Comparison of ENCODE assay signal across 18 mouse cellular contexts in genomic region chr1:67116571-67116970, GRCm38 (mm10). TPM values are rescaled to one million over a fixed set of nuclear protein-coding genes. Genes with fewer than 3 reads are reported as not detected.
DNase-seq lines count a peak whose midpoint lies in the region; ATAC-seq and TF ChIP-seq lines count a peak whose summit lies in the region.
"Had no signal": no experiment of that assay in that cellular context is flagged by ENCODE, and none has a peak within 500 bp of the region (broad histone marks: within the 10 kb centered on the region; RNA-seq: fewer than 3 reads in every experiment).

No protein-coding gene starts in this region.

- no peak overlapping the region for H3K9ac ChIP-seq in intestine, embryonic 15.5 days
- H3K9ac ChIP-seq in intestine, embryonic 16.5 days (ENCODE audit: low read depth, low read length) = no peak overlapping the region
- H3K9ac ChIP-seq: forebrain, embryonic 13.5 days; forebrain, postnatal 0 days; heart, embryonic 13.5 days; hindbrain, embryonic 12.5 days had no signal

- no peaks in the 10 kb centered on the region for H3K9me3 ChIP-seq in intestine, embryonic 15.5 days
- no peaks in the 10 kb centered on the region for H3K9me3 ChIP-seq in intestine, embryonic 16.5 days (ENCODE audit: control insufficient read depth, low read length)
- H3K9me3 ChIP-seq: embryonic facial prominence, embryonic 10.5 days; forebrain, embryonic 13.5 days; heart, embryonic 13.5 days; hindbrain, embryonic 12.5 days had no signal

- TF ChIP-seq CTCF in lung, adult 2 months (IDR thresholded peaks at IDR 0.05; ENCODE audit: insufficient read depth, low read length) = no peak
- TF ChIP-seq CTCF in small intestine, adult 2 months (IDR thresholded peaks at IDR 0.05; ENCODE audit: extremely low read depth, insufficient read length, insufficient replicate concordance, low read depth, low read length) = no peak
- no peak for TF ChIP-seq CTCF in kidney, adult 2 months (conservative IDR thresholded peaks at IDR 0.05; ENCODE audit: insufficient read depth, insufficient read length, low read depth, low read length)

- H3K27ac ChIP-seq in intestine, embryonic 15.5 days = no peak overlapping the region
- no peak overlapping the region for H3K27ac ChIP-seq in intestine, embryonic 16.5 days (ENCODE audit: low read length)
- H3K27ac ChIP-seq in small intestine, adult 2 months (ENCODE audit: insufficient read depth, low read depth, low read length) = peak overlapping the region; percentile 74
- no peak overlapping the region for H3K27ac ChIP-seq in kidney, adult 2 months (ENCODE audit: insufficient read depth, low read depth, low read length)
- H3K27ac ChIP-seq: embryonic facial prominence, embryonic 10.5 days; forebrain, embryonic 13.5 days; heart, adult 2 months; heart, embryonic 13.5 days; hindbrain, embryonic 12.5 days had no signal

- H3K27me3 ChIP-seq in intestine, embryonic 15.5 days (replicated peaks) = no peaks in the 10 kb centered on the region
- H3K27me3 ChIP-seq in intestine, embryonic 16.5 days (replicated peaks; ENCODE audit: control insufficient read depth, insufficient read depth, low read length) = no peaks in the 10 kb centered on the region
- no peaks in the 10 kb centered on the region for H3K27me3 ChIP-seq in small intestine, adult 2 months (ENCODE audit: control insufficient read depth, insufficient read depth, low read length)
- no peaks in the 10 kb centered on the region for H3K27me3 ChIP-seq in kidney, adult 2 months (replicated peaks; ENCODE audit: control insufficient read depth, insufficient read depth, low read length)
- H3K27me3 ChIP-seq: forebrain, embryonic 13.5 days; heart, embryonic 13.5 days; hindbrain, embryonic 12.5 days had no signal

- no peaks in the 10 kb centered on the region for H3K4me1 ChIP-seq in lung, adult 2 months (ENCODE audit: control insufficient read depth, insufficient read depth, low read length)
- no peaks in the 10 kb centered on the region for H3K4me1 ChIP-seq in intestine, embryonic 15.5 days (replicated peaks)
- no peaks in the 10 kb centered on the region for H3K4me1 ChIP-seq in intestine, embryonic 16.5 days (ENCODE audit: control insufficient read depth, insufficient read depth, low read length)
- H3K4me1 ChIP-seq in small intestine, adult 2 months (ENCODE audit: control insufficient read depth, insufficient read depth, insufficient read length, low read length) = no peaks in the 10 kb centered on the region
- no peaks in the 10 kb centered on the region for H3K4me1 ChIP-seq in kidney, adult 2 months (ENCODE audit: control insufficient read depth, insufficient read depth, low read length)
- H3K4me1 ChIP-seq: embryonic facial prominence, embryonic 10.5 days; forebrain, embryonic 13.5 days; heart, embryonic 13.5 days; hindbrain, embryonic 12.5 days had no signal

- 58% methylated on average over 8 of the region's 8 CpGs for WGBS in lung, adult 2 months
- WGBS in intestine, embryonic 15.5 days = 71% methylated on average over 8 of the region's 8 CpGs
- 76% methylated on average over 8 of the region's 8 CpGs for WGBS in intestine, embryonic 16.5 days
- 25% methylated on average over 8 of the region's 8 CpGs for whole genome bisulfite sequencing in small intestine, adult 2 months
- WGBS in kidney, adult 2 months = 57% methylated on average over 8 of the region's 8 CpGs

- 0 out of 2 replicates have a peak overlapping the region, but pooled peaks have one; percentile 1 for H3K4me2 ChIP-seq in intestine, embryonic 15.5 days (replicated peaks)
- no peak overlapping the region for H3K4me2 ChIP-seq in intestine, embryonic 16.5 days (ENCODE audit: low read depth, low read length)
- H3K4me2 ChIP-seq: forebrain, embryonic 13.5 days; heart, embryonic 13.5 days; hindbrain, embryonic 12.5 days had no signal

- no peak overlapping the region for H3K4me3 ChIP-seq in lung, adult 2 months (replicated peaks; ENCODE audit: extremely low read depth, low read depth, low read length)
- H3K4me3 ChIP-seq in intestine, embryonic 15.5 days (replicated peaks) = no peak overlapping the region
- 0 out of 2 replicates have a peak overlapping the region, but pooled peaks have one; percentile 1 for H3K4me3 ChIP-seq in intestine, embryonic 16.5 days (ENCODE audit: low read length)
- no peak overlapping the region for H3K4me3 ChIP-seq in small intestine, adult 2 months (ENCODE audit: low read depth, low read length)
- no peak overlapping the region for H3K4me3 ChIP-seq in kidney, adult 2 months (ENCODE audit: insufficient read depth, low read depth, low read length)
- H3K4me3 ChIP-seq: embryonic facial prominence, embryonic 10.5 days; forebrain, embryonic 13.5 days; heart, adult 2 months; heart, embryonic 13.5 days; hindbrain, embryonic 12.5 days had no signal

- no peak for TF ChIP-seq POLR2A in lung, adult 2 months (IDR thresholded peaks at IDR 0.05; ENCODE audit: borderline replicate concordance, extremely low read depth, low read depth, low read length)
- TF ChIP-seq POLR2A in small intestine, adult 2 months (IDR thresholded peaks at IDR 0.05; ENCODE audit: low read depth, low read length) = no peak
- TF ChIP-seq POLR2A in kidney, adult 2 months (IDR thresholded peaks at IDR 0.05; ENCODE audit: low read depth, low read length) = no peak

- ATAC-seq in intestine, embryonic 15.5 days = no peak
- ATAC-seq in intestine, embryonic 16.5 days = no peak
- ATAC-seq: forebrain, embryonic 13.5 days; forebrain, postnatal 0 days had no signal

- H3K36me3 ChIP-seq in intestine, embryonic 15.5 days = no peaks in the 10 kb centered on the region
- H3K36me3 ChIP-seq in intestine, embryonic 16.5 days (ENCODE audit: control insufficient read depth, insufficient read depth, low read length) = no peaks in the 10 kb centered on the region
- peaks cover 2% of the 10 kb centered on the region; the same call in 1 of the 2 replicates for H3K36me3 ChIP-seq in small intestine, adult 2 months (ENCODE audit: control insufficient read depth, insufficient read depth, low read length)
- H3K36me3 ChIP-seq in kidney, adult 2 months (ENCODE audit: control insufficient read depth, insufficient read depth, low read length) = no peaks in the 10 kb centered on the region
- H3K36me3 ChIP-seq: embryonic facial prominence, embryonic 10.5 days; heart, embryonic 13.5 days; hindbrain, embryonic 12.5 days had no signal

- DNase-seq in lung, adult 18-20 months = peak; percentile 14 to 62
- no peak for DNase-seq in lung, adult 2 months
- DNase-seq in kidney, adult 2 months = no peak
- DNase-seq: adrenal gland, adult 2 months; adrenal gland, postnatal 25 days; cerebellum, adult 18-20 months; cerebellum, adult 9-11 months; forebrain, postnatal 0 days; gastrocnemius, postnatal 14 days; heart, adult 2 months; heart, postnatal 4 days had no signal

RNA-seq across cellular contexts. Expression of gene Cps1, which starts 6.3 kb away (rescaled TPM):
- polyA plus RNA-seq in lung, adult 2 months (2012; rRNA removed) = 0.05 and 0.27 TPM in 2 replicates
- polyA plus RNA-seq in intestine, embryonic 15.5 days (2015; fragmentation: Nextera tagmentation; extraction: Ambion mirVana) = 326 and 333 TPM in 2 replicates
- 367 and 463 TPM in 2 replicates for polyA plus RNA-seq in intestine, embryonic 16.5 days (2015; fragmentation: Nextera tagmentation; extraction: Ambion mirVana)
- 29.9 and 38.5 TPM in 2 replicates for polyA plus RNA-seq in small intestine, adult 2 months (2012; rRNA removed)
- 0.03 TPM in 1 of 2 replicates, not detected in the other for polyA plus RNA-seq in kidney, adult 2 months (2012; rRNA removed)

Comparison
In these comparisons a context has a peak if more than half of its experiments do, and no peak if none do; other contexts are left out.
1. DNase-seq: peak in lung, adult 18-20 months (2 of 2); none in lung, adult 2 months (single experiment) and kidney, adult 2 months (single experiment).
2. RNA of gene Cps1, which starts 6.3 kb away (polyA plus RNA-seq): 367 to 463 TPM in intestine, embryonic 16.5 days, 326 to 333 TPM in intestine, embryonic 15.5 days and 29.9 to 38.5 TPM in small intestine, adult 2 months; 0.05 to 0.27 TPM in lung, adult 2 months and 0.03 TPM in kidney, adult 2 months; every median in the first group is over 10 times any median in the second.